Mouse (Mus musculus): ENCODE measurements at regions not wholly inside any gene's neighbourhood (a gene's known extent, or its start where the extent isn't known, plus 50 kb on each side); places are given as distances from the start of the nearest gene placed in this dataset.

- TF ChIP-seq CTCF (IDR thresholded peaks at IDR 0.05; ENCODE audit: low read depth) (no peak), EP300 (optimal IDR thresholded peaks at IDR 0.05) (no peak)
Measured at GRCm38 (mm10) chr14:14552201-14552600, 149.9 kb upstream of the Slc4a7 start.

All from stomach, postnatal 0 days (tissue).